Mouse (Mus musculus): Measurements from ENCODE around the gene Bicdl1.

GRCm38 (mm10) chr5:115712487-115712886 lies 18.9 kb downstream of the Bicdl1 start:
- TF ChIP-seq POLR2A (IDR thresholded peaks at IDR 0.05; ENCODE audit: control insufficient read depth, extremely low read depth, insufficient read depth, low read length, poor library complexity): no peak
- TF ChIP-seq CTCF (IDR thresholded peaks at IDR 0.05; ENCODE audit: borderline replicate concordance, control insufficient read depth, extremely low read depth, insufficient read depth, low read length, poor library complexity): no peak

All from thymus, adult 2 months (tissue).